Mouse (Mus musculus) lung, postnatal 14 days (tissue): Measurements from ENCODE around the gene Cd300e.
"Not testable (repeated sequence)": the region's sequence is repeated elsewhere in the genome, so short reads cannot be mapped to it uniquely, and the experiment has no call there.

Experiments
- DNase-seq: peaks from one replicate; pipeline ENCODE4 v3.0.0; 2021

Cd300e gene

DNA sequence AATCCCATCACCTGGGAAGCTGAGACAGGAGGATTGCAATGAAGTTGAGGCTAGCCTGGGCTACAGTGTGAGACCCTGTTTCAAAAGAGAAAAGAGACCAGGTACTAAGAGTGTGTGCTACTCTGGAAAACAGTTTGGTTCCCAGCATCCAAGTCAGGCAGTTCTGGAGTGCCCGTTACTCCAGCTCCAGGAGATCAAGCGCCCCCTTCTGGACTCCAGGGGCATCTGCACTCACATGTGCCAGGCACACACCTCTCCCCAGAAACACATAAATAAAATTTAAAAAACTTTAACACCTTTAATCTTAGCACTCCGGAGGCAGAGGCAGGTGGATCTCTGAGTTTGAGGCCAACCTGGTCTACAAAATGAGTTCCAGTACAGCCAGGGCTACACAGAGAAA is 19.4 kb upstream of the Cd300e start:
- DNase-seq, result no peak

DNA sequence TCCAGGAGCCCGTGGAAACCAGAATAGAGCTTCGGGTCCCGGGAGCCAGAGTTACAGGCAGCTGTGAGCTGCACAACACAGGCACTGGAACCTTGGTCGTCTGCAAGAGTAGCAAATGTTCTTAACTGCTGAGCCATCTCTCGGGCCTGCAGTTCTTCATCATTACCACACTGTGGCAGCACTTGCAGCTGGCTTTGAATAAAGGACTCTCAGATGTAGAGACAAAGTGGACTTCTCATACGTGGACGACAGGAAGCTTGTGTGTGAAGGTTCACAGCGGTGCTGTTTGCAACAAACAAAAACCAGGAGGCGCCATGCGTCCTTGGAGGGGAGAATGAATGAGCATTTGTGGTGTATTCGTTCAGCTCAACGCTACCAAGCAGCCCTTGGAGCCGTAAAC is 18.9 kb upstream of the Cd300e start:
- peak; percentile 48 for DNase-seq

DNA sequence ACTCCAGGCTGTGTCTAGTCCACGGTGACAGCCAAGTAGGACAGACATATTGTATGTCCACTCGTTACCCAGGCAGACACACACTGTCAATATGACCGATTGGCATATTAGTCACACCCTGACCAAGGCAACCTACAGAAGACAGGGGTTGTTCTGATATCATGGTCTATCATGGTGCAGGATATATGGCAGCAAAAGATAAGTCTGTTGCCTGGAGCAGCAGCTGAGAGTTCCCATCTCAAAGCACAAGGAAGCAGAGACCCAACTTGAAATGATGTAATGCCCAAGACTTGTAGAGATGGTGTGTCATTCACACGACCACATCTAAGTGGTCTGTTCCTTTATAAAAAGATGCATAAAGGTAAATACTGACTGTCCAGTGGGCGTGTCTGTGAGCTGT is 16.7 kb upstream of the Cd300e start:
- no peak for DNase-seq

DNA sequence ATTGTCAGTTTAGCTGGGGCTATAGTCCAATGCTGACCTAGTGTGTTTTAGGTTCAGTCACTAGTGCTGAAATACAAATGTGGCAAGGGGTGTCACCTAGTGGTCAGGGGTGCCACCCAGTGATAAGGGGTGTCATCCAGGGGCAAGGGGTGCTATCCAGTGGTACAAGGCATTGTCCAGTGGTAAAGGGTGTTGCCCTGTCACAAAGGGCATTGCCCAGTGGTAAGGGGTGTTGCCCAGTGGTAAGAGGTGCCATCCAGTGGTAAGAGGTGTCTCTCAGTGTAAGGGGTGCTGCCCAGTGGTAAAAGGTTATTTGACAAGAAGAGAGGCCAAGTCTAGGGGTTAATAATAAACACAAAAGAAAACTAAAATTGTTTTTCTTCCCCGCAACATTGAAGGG is 15.5 kb upstream of the Cd300e start:
- DNase-seq, result no peak

DNA sequence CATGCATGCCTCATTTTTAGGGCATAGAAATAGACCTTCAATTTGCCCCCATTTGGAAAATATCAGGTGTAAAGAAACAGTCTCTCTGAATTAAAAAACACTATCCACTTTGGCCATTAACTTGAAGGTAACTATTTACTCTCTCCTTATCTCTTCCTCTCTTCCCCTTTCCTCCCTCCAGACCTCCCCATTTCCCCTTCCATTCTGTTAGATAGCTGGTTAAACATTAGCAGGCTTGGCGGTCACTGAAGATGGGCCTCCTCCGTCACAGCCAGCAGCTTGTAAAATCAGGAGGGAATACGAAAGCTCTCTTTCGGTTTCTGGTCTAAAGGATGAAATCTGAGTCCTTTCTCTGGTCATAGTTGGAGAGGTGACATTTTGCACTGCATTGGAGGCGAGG is 13.9 kb upstream of the Cd300e start:
- DNase-seq, result no peak

DNA sequence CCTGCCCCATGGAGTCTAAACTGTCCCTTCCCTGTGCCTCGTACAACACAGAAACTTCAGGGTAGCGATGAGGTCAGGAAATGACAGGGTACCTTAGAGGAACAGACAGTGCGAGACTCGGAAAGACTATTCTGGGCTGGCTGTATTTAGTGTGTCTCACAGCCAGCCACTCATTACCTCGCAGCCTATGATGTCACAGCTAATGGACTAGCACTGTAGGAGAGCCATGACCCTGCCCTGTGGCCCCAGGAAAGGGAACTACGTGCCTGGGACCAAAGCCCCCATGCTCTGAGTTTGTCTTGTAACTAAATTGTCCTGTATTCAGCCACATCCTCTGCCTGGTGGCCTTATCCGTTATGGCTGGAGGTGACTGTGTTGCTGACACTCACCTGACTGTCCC is 13.4 kb upstream of the Cd300e start:
- no peak for DNase-seq

DNA sequence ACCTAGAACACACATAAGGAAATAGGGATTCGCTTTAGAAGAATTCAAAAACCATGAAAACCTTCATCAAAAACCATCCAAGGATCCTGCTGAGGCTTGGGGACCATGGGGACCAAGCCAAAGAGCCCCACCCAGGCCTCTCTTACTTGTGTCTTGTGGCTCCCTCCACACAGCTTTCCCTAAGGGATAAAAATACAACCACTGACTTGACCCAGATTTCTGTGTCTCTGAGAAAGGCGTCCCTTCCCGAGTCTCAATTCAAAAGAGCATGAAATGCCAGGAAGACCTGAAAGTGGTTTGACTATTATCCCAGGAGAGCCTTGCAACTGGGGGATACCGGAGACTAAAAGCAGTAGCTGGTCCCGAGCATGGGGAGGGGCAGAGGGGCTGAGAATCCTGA is 11.0 kb upstream of the Cd300e start:
- no peak for DNase-seq

DNA sequence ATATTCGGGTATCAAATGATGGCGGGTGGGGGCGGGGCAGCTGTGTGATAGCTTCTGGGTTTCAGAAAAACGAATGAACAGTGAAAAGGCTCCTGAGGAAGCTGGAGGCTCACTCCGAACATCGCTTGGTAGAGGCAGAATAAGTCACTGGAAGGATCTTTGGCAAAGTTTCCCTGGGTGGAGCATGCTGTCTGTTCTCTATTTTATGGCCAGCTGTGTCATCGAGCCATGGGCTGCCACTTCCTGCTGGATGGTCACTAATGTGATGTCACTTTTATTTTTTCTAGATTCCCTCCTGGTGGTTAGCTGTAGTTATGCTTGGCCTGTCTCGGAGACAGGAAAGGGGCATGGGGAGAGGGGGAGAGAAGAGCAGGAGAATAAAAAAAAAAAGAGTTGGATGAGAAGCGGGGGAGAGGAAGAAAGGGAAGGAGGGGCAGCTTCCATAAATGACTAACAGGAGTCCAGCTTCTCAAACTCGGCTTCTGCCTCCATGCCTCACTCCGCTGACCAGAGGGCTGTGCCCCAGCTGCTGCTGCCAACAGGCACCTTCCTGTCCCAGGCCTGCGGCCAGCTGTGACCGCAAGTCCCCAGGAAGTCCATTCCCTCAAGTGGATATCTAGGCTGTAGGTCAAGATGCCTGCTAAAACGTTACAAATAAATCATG is 9.8 kb upstream of the Cd300e start:
- peak; percentile 49 for DNase-seq

DNA sequence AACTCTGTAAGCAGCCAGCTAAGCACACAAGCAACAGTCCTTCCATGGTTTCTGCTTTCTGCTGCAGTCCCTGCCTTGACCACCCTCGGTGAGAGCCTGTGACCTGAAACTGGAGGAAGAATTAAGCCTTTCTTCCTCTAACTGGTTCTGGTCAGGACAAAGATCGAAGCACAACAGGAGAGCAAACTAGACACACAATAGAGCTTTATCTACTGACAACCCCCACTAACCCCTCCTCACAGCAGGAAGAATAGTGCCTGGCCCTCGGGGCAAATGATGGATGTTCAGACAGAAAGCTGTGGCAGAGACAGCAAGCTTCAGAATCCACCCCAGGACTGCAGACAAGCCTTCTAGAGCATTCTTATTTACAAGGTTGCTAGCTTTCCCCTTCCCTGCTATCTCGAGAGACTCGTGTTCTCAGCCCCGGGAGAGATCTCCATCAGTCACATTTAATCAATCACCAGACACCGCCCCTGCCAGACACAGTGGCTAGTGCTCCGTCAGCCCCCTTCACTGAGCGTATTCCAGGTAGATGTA is 9.1 kb upstream of the Cd300e start:
- DNase-seq, result no peak

DNA sequence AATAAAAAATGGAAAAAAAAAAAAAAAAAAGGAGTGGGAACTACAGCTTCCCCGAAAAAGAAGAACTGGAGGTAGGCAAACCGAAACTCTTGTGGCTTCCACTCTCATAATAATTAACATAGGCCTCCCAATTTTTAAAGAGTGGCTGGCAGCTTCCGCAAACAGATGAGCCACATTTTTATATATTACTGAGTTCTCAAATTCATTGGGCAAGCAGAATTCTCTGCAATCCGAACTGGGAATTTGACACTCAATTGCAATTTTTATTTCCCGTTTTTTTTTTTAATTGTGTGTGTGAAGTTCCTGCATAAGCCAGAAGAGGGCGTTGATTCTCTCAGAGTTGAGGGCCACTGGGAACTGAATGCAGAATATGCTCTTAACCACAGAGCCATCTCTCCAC is 4.8 kb upstream of the Cd300e start:
- no peak for DNase-seq

DNA sequence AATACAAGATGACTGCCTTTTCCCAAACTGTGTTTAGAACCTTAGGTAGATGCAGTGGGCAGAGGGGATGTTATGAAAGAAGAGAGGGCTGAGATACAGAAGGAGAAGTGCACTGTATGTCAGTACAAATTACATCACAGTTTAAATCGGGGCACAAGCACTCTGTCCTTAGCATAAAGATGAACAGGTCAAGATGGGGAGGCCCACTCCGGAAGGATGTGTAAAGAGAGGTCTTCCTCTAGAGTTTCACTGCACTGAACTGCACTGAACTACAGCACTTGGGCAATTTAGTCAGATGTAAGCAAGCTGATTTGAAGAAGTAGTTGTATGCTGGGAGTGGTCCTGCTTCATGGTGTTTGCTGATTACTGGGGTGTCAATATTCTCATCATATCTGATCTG is 2.2 kb downstream of the Cd300e start:
- no peak for DNase-seq

DNA sequence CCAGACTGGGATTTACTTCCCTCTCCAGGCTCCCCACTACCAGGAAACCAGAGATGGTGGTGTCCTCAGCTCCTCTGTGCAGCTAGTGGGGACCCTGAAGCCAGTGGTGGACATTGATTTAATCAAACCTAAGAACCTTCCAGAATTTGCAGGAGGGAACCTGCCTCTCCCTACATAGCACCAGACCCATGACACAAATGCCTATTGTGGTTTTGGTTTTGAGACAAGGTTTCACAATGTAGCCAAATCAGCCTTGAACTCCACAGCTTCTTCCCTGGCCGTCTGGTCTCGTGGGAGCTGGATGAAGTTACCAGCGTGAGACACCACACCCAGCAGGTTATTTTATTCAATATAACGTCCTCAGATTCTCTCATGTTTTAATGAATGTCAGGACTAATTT is 3.3 kb downstream of the Cd300e start:
- DNase-seq, result no peak

DNA sequence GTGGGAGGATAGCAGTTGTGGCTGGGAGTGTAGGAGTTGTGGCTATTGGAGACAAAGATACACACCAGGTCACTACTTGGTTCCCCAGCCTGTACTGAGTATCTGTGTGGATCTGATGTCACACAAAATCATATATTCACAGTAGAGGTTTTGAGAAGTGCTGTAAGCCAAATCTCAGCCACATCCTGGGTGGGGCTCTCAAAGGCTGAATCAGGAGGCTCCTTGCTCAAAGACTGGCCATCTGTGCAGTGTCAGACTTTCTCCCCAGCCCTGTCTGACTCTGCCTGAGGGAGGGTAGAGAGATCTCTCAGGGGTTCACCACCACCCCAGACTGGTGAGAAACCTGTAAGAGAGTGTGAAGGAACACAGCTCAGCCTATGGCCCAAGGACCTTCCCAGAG is 7.4 kb downstream of the Cd300e start:
- no peak for DNase-seq

DNA sequence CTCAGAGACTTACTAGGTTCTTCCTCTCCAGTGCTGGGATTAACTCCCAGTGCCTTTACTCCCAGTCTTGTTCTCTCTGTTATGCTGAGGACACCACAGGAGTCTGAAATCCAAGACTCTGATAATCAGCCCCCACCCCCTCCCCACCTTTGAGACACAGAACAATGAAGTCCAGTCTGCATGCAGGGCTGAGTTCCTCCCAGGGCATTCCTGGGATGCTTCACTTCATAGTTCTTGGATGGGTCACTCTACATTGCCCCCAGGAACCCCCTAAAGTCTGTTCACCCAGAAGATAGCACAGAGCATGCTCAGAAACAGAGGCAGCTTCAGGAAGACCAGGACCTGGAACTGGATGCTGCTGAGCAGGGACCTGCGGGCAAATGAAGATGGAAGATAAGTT is 9.0 kb downstream of the Cd300e start:
- no peak for DNase-seq

DNA sequence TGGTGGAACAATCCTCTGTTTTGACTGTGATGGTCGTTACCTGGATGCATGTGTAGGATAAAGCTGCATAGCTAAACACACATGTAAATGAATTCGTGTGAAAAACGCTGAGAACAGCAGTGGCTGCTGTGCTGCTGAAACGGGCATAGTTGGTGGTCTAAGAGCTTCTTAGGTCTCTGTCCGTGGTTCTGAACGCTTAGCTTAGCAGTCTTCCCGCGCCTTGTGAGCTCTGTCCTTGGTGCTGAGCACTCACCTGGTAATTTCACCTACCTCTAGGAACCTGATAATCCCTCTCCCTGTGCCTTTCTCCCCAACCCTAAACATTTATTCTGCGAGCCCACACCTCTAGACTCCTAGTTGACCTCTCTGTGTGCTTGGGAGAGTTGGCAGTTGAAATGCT is 9.8 kb downstream of the Cd300e start:
- peak; percentile 62 for DNase-seq

DNA sequence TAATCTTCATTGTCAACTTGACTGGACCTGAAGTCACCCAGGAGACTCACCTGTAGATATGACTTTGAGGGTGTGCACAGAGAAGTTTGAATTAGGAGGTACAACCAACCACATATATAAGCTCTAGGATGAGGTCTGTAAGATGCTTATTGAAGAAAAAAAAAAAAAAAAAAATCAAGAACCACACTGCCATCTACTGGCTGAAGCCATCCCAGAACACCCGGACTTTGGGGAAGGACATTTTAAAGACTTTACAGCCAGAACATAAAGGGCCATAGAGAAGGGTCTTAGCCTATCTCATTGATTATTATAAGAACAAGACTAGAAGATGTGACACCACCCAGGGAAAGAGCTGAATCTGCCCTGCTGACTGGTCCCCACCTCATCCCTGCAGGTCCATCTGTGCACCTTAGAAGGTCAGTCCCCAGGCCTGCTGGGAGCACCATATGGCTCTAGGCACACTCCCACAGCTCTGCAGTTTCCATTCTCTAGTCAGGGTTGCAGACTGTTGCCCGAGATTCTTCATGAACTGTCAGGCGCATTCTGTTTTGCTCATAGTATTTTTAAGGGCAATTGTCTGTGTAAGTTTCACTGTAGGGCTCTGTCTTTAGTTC is 12.6 kb downstream of the Cd300e start:
- DNase-seq, result no peak

DNA sequence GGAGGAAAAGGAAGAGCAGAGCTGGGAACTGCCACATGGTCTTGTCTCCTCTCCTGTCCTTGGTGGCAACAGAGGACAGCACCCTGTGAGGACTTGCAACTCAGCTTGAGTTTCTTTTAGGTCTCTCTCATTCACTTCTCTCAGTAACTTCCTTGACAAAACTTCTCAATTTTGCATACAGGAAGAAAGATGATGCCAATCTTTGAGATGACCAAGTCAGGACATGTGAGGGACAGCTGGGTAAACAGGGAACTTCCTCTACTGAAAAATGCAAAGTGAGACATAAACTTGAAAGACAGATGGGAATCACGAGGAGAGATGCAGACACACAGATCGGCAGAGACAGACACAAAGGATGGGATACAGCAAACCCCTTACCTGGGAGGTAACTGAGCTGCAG is 13.7 kb downstream of the Cd300e start, which contains the start of gene Cd300ld3:
TSS of gene Cd300ld3 (minus strand) at position 151 of the 400 bp plus-strand sequence.
- DNase-seq, result no peak

DNA sequence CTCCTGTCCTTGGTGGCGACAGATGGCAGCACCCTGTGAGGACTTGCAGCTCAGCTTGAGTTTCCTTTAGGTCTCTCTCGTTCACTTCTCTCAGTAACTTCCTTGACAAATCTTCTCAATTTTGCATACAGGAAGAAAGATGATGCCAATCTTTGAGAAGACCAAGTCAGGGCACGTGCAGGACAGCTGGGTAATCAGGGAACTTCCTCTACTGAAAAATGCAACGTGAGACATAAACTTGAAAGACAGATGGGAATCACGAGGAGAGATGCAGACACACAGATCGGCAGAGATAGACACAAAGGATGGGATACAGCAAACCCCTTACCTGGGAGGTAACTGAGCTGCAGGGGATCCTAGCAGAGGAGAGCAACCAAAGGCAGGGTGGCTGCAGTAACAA is 24.3 kb downstream of the Cd300e start, which contains the start of gene Cd300ld5:
TSS of gene Cd300ld5 (minus strand) at position 101 of the 400 bp plus-strand sequence.
- DNase-seq, result not testable (repeated sequence)

DNA sequence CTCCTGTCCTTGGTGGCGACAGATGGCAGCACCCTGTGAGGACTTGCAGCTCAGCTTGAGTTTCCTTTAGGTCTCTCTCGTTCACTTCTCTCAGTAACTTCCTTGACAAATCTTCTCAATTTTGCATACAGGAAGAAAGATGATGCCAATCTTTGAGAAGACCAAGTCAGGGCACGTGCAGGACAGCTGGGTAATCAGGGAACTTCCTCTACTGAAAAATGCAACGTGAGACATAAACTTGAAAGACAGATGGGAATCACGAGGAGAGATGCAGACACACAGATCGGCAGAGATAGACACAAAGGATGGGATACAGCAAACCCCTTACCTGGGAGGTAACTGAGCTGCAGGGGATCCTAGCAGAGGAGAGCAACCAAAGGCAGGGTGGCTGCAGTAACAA is 35.1 kb downstream of the Cd300e start, which contains the start of gene Cd300ld4:
TSS of gene Cd300ld4 (minus strand) at position 101 of the 400 bp plus-strand sequence.
- DNase-seq, result not testable (repeated sequence)

DNA sequence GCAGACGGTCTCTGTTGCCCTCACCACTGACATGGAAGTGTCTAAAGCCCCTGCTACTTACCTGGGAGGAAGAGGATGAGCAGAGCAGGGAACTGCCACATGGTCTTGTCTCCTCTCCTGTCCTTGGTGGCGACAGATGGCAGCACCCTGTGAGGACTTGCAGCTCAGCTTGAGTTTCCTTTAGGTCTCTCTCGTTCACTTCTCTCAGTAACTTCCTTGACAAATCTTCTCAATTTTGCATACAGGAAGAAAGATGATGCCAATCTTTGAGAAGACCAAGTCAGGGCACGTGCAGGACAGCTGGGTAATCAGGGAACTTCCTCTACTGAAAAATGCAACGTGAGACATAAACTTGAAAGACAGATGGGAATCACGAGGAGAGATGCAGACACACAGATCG is 45.9 kb downstream of the Cd300e start, which contains the start of gene Cd300ld2:
TSS of gene Cd300ld2 (minus strand) at position 101 of the 400 bp plus-strand sequence.
- DNase-seq, result not testable (repeated sequence)

DNA sequence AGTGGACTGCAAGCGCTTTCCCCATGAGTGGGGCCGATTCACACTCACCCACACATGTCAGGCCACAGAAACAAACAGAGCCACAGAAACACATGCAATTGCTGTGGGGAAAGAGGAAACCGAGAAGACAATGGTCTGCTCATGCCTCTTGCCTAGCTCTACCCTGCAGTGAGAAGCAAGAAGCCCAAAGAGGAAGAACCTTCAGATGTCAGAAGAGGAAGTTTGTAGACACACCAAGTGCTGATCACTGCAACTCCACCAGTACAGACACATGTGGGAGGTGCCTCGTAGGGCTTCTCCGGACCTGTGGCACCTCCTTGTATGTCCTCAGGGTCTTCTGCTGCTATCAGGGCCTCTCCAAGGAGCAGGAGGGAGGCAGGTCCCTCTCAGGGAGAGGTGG is 57.9 kb downstream of the Cd300e start:
- DNase-seq, result no peak
